Mouse (Mus musculus) heart, postnatal 0 days (tissue): ENCODE data around the gene Clmp. TPM values are rescaled to one million over a fixed set of nuclear protein-coding genes. Genes with fewer than 3 reads are reported as not detected.

Experiments
- ATAC-seq: fragments of 200-750 bp; cut with Nextera tagmentation; 2 replicates; pipeline ENCODE4 v1.8.0; 2017; ENCODE audit warnings: low read depth, moderate number of reproducible peaks, moderate library complexity; ENCODE audit not compliant: insufficient read depth
- DNase-seq: peaks from one replicate; pipeline ENCODE4 v3.0.0-alpha.2; 2016; ENCODE audit warnings: low spot score
- H3K27ac ChIP-seq: fragments of 300-500 bp; sonication (generic); 2 replicates; pipeline ENCODE4 v1.5.1; 2014; ENCODE audit warnings: low read depth, mild to moderate bottlenecking
- H3K27me3 ChIP-seq: fragments of 300-500 bp; sonication (generic); 2 replicates; pipeline ENCODE4 v1.6.1; 2014; ENCODE audit warnings: low read length, mixed read lengths; ENCODE audit not compliant: control insufficient read depth, insufficient read depth
- H3K36me3 ChIP-seq: fragments of 300-500 bp; sonication (generic); replicated peaks from 2 replicates; pipeline ENCODE4 v1.6.1; 2014; ENCODE audit warnings: low read length, mixed read lengths; ENCODE audit not compliant: control insufficient read depth, insufficient read depth
- H3K4me1 ChIP-seq: fragments of 300-500 bp; sonication (generic); 2 replicates; pipeline ENCODE4 v1.6.1; 2014; ENCODE audit warnings: antibody characterized with exemption; ENCODE audit not compliant: control insufficient read depth, insufficient read depth
- H3K4me2 ChIP-seq: fragments of 300-500 bp; sonication (generic); 2 replicates; pipeline ENCODE4 v1.6.1; 2014; ENCODE audit warnings: low read depth, mild to moderate bottlenecking, low read length, moderate library complexity
- H3K4me3 ChIP-seq: fragments of 300-500 bp; sonication (generic); 2 replicates; pipeline ENCODE4 v1.5.1; 2014; ENCODE audit warnings: low read depth, low read length
- H3K9ac ChIP-seq: fragments of 300-500 bp; sonication (generic); replicated peaks from 2 replicates; pipeline ENCODE4 v1.6.1; 2014; ENCODE audit warnings: low read depth, low read length, mixed read lengths
- H3K9me3 ChIP-seq: fragments of 300-500 bp; sonication (generic); replicated peaks from 2 replicates; pipeline ENCODE4 v1.6.1; 2016; ENCODE audit warnings: low read length; ENCODE audit not compliant: control insufficient read depth
- CTCF ChIP-seq: IDR thresholded peaks from 2 replicates; pipeline ENCODE4 v1.5.1; 2016; ENCODE audit warnings: antibody characterized with exemption, control low read depth, low read depth
- EP300 ChIP-seq: IDR thresholded peaks from 2 replicates; pipeline ENCODE4 v1.6.1; 2016; ENCODE audit warnings: antibody characterized with exemption, low read depth
- WGBS: fragments of 180-500 bp; shearing (Covaris S2); extraction: QIAGEN DNeasy Blood & Tissue Kit; methylation state at CpG from one replicate; pipeline ENCODE4 v1.1.7; 2014; 5-methylcytosine and 5-hydroxymethylcytosine counted together
- polyA plus RNA-seq: library from polyadenylated mRNA; unstranded; fragments of >200 nt; fragmentation: Nextera tagmentation; extraction: Ambion mirVana; gene quantifications from 2 replicates; pipeline ENCODE4 v1.2.1, GENCODE M21; 2015
- total RNA-seq: library from RNA; depleted of rRNA; stranded (reverse); fragments of >200 nt; gene quantifications from 2 replicates; pipeline ENCODE4 v1.2.3, GENCODE M21; 2014; ENCODE audit warnings: low replicate concordance; rRNA removed

Clmp gene
- total and polyA plus RNA-seq, 2 experiments from 2014 or later, result 2.5 to 4.7 TPM

GRCm38 (mm10) chr9:40834569-40834968 is 148.8 kb downstream of the Clmp start:
- Histone ChIP-seq H3K9ac (no peak overlapping the region), H3K4me1 (no peaks in the 10 kb centered on the region), H3K27me3 (no peaks in the 10 kb centered on the region), H3K27ac (no peak overlapping the region), H3K9me3 (no peaks in the 10 kb centered on the region), H3K4me3 (no peak overlapping the region), H3K36me3 (no peaks in the 10 kb centered on the region), H3K4me2 (no peak overlapping the region)
- WGBS, result 4% methylated on average over 12 of the region's 12 CpGs
- TF ChIP-seq EP300, result 0 out of 2 replicates have a peak, but pooled peaks have one; percentile 21
- peak; percentile 85 for TF ChIP-seq CTCF
- no peak for ATAC-seq
- DNase-seq, result peak; percentile 63

Other genes with a start within 250 kb of the Clmp start
- gene Gramd1b, start 154.6 kb upstream of the Clmp start, total RNA-seq, result 7.3 and 17.4 TPM in 2 replicates
- gene Gramd1b, start 154.6 kb upstream of the Clmp start, polyA plus RNA-seq, result 3.2 and 4.5 TPM in 2 replicates
- not detected in 2 replicates for gene Gm21915, start 15.3 kb upstream of the Clmp start, total RNA-seq
- gene Gm21915, start 15.3 kb upstream of the Clmp start, polyA plus RNA-seq, result not detected in 2 replicates
- gene Hspa8, start 115.0 kb downstream of the Clmp start, total RNA-seq, result 2,627 and 2,715 TPM in 2 replicates
- gene Hspa8, start 115.0 kb downstream of the Clmp start, polyA plus RNA-seq, result 1,298 and 1,386 TPM in 2 replicates
- gene Bsx, start 188.2 kb downstream of the Clmp start, total RNA-seq, result not detected in 2 replicates
- gene Bsx, start 188.2 kb downstream of the Clmp start, polyA plus RNA-seq, result not detected in 2 replicates